Mouse (Mus musculus): Measurements from ENCODE around the gene Kcne2.
A peak's percentile ranks its signal among the peaks of the same experiment; 100 is the strongest.

DNA sequence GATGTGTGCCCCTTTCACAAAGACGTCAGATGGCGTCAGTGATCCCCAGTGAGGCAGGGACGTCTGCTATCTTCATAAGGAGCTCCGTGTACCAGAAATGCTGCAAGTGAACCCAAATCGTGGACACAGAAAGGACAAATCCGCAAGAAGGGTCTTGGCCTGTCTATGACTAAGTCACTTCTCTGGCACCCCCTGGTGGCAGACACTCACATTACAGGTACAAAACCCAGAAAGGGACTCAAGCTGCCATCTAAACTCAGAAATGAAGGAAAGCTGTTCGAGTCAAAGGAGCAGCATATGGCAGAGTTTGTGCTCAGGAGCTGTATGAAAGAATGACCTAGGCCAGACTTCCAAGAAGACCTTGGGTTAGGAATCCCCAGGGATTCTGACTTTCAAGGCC, 5.6 kb upstream of the Kcne2 start:
- peak; percentile 67; the same call in 1 of the 2 replicates for TF ChIP-seq CTCF (IDR thresholded peaks at IDR 0.05; ENCODE audit: extremely low read depth, insufficient read depth, insufficient read length, insufficient replicate concordance)
- TF ChIP-seq POLR2A (IDR thresholded peaks at IDR 0.05; ENCODE audit: low read depth, low read length): no peak

Data from spleen, adult 2 months (tissue).